Mouse (Mus musculus) E14TG2a.4 (cell line): Measurements from ENCODE around the gene Gm10024.
A peak's percentile ranks its signal among the peaks of the same experiment; 100 is the strongest.
"Not testable (repeated sequence)": the region's sequence is repeated elsewhere in the genome, so short reads cannot be mapped to it uniquely, and the experiment has no call there.

ENCODE experiments used
- H3K27me3 ChIP-seq: 2 replicates; pipeline ENCODE4 v1.6.1; 2014; ENCODE audit warnings: low read length, control low read depth; ENCODE audit not compliant: insufficient read depth
- H3K36me3 ChIP-seq: 2 replicates; pipeline ENCODE4 v1.6.1; 2014; ENCODE audit warnings: low read length, control low read depth; ENCODE audit not compliant: insufficient read depth
- H3K4me1 ChIP-seq: replicated peaks from 2 replicates; pipeline ENCODE4 v1.6.1; 2014; ENCODE audit warnings: low read depth, low read length, control low read depth
- H3K4me3 ChIP-seq: replicated peaks from 2 replicates; pipeline ENCODE4 v1.5.1; 2014; ENCODE audit warnings: mild to moderate bottlenecking, low read length
- H3K9me3 ChIP-seq: 2 replicates; pipeline ENCODE4 v1.6.1; 2014; ENCODE audit warnings: low read length, control low read depth
- CTCF ChIP-seq: conservative IDR thresholded peaks from 2 replicates; pipeline ENCODE4 v1.5.1; 2014; ENCODE audit warnings: low read length
- NANOG ChIP-seq: IDR thresholded peaks from 2 replicates; pipeline ENCODE4 v1.6.1; 2014; ENCODE audit warnings: borderline replicate concordance, low read length, mixed read lengths
- POU5F1 ChIP-seq: IDR thresholded peaks from 2 replicates; pipeline ENCODE4 v1.6.1; 2014; ENCODE audit warnings: low read length, borderline replicate concordance

Gene Gm10024

GRCm38 (mm10) chr10:77684181-77684580, 27.1 kb upstream of the Gm10024 start:
- no peak for TF ChIP-seq POU5F1
- TF ChIP-seq CTCF: no peak
- no peak for TF ChIP-seq NANOG

DNA sequence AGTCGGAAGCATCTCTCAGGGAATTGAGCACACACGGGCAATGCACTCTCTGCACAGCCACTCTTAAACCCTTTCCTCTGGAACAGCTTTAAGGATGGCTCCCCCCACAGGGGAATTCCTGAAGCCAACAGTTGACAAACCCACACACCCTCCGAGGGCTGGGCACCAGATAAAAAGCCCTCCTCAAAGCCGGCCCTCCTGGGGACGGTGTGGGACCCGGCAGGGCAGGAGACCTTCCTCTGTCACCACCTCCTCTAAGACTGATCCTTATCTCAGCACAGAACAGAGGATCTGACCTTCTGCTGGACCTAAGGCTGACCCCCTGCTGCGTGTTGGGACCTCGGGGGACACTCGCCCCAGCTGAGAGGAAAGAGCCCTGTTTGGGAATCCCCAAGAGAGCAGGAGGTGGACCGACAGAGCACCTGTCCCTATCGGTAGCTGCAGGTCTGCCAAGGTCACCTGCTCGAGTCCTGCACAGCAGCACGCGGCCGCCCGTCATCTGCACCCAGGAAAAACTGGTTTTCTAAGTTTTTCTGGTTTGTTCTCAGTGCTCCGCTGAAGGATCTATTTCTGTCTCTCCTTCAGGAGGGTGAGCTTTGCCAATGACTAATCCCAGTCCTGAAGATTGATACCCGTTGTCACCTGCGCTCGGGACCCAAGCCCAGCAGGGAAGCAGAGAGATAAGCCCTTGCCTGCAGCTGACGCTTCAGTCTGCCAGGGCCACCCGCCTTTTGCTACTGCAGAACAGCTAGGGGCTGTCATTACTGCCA, 25.2 kb upstream of the Gm10024 start, which contains the start of gene Tspear:
Tspear (plus strand) TSS at position 675 of the 770 bp plus-strand sequence.
- peaks cover 47% of the 10 kb centered on the region for H3K4me1 ChIP-seq
- no peaks in the 10 kb centered on the region for H3K9me3 ChIP-seq
- peak within 1 kb of the TSS; percentile 4; the same call in 1 of the 2 replicates for H3K4me3 ChIP-seq
- H3K27me3 ChIP-seq: peaks cover 41% of the 10 kb centered on the region
- TF ChIP-seq NANOG (no peak), POU5F1 (no peak), CTCF (no peak)
- no peaks in the 10 kb centered on the region for H3K36me3 ChIP-seq

More at GRCm38 (mm10) chr10:77684181-77684580, 27.1 kb upstream of the Gm10024 start:
- no peaks in the 10 kb centered on the region for H3K36me3 ChIP-seq
- peaks cover 55% of the 10 kb centered on the region for H3K27me3 ChIP-seq
- H3K4me3 ChIP-seq: no peak overlapping the region
- peaks cover 33% of the 10 kb centered on the region for H3K4me1 ChIP-seq
- no peaks in the 10 kb centered on the region for H3K9me3 ChIP-seq

DNA sequence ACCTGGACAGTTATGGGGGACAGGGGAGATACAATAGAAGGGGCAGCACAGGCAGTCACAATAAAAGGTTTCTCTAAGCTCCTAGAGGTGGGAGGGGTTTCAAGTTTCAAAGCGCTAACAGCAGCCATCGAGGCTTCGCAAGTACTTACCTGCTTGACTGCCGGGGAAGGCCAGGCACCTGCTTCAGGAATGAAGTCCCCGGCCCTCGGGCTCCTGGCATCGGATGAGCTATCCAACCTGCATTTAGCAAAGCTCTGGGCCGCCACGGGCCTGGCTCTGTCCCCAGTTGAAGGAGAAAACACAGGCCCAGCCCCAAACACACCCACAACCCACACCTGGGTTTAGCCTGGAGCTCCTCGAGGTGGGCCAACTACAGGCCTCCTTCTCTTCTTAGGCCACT, 24.2 kb upstream of the Gm10024 start:
- Histone ChIP-seq H3K27me3 (peaks cover 40% of the 10 kb centered on the region), H3K4me3 (no peak overlapping the region), H3K36me3 (no peaks in the 10 kb centered on the region), H3K9me3 (no peaks in the 10 kb centered on the region), H3K4me1 (peaks cover 47% of the 10 kb centered on the region)
- TF ChIP-seq POU5F1: no peak
- no peak for TF ChIP-seq NANOG
- TF ChIP-seq CTCF: no peak

- peaks cover 36% of the 10 kb centered on the region for H3K4me1 ChIP-seq
- H3K4me3 ChIP-seq, H3K9me3 ChIP-seq, H3K36me3 ChIP-seq: not testable (repeated sequence)
- H3K27me3 ChIP-seq: peaks cover 27% of the 10 kb centered on the region
Observed at GRCm38 (mm10) chr10:77690356-77690807, 20.9 kb upstream of the Gm10024 start, which contains the start of gene Gm19402. TSS of gene Gm19402 (minus strand) at chr10:77690757.

DNA sequence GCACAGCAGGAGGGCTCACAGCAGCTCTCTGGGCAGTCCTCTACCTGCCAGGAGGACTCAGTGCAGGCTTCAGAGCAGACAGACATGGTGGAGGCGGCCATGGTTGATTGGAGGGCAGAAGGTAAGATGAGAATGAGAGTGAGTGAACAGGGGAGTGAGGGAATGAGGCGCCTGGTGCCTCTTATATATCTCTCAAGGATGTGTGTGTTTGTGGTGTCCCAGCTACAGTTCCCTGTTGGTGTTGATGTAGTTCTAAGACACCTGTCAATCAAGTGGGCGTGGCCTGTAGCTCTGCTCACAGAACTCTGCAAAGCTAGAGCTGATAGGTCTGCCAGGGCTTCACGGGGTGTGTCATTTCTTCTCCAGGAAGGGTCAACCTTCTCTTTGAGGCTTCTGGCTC, 14.1 kb upstream of the Gm10024 start, which contains the start of gene Gm9508:
Gm9508 (minus strand) TSS at position 101 of the 400 bp plus-strand sequence.
- TF ChIP-seq NANOG: no peak
- TF ChIP-seq POU5F1: no peak
- TF ChIP-seq CTCF: no peak
- H3K4me3 ChIP-seq: no peak within 1 kb of the TSS
- H3K36me3 ChIP-seq: no peaks in the 10 kb centered on the region
- H3K4me1 ChIP-seq: peaks cover 6% of the 10 kb centered on the region; the same call in 1 of the 2 replicates
- H3K27me3 ChIP-seq: no peaks in the 10 kb centered on the region
- 0 out of 2 replicates have a peak, but pooled peaks cover under 1% of the 10 kb centered on the region for H3K9me3 ChIP-seq

DNA sequence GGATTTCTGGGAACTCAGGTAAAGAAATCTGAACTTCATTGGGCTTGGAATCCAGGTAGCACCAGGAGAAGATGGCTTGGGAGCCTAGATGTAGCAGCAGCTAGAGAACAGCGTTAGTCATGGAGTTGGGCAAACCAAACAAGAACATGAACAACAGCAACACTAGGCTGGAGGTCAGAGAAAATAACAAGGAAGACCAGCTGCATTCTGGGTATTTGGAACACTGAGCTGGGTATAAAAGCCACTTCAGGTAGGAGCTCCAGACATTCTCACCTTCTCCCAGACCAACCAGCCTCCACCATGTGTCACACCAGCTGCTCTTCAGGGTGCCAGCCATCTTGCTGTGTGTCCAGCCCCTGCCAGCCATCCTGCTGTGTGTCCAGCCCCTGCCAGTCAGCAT, 4.9 kb upstream of the Gm10024 start, which contains the start of gene Gm10272:
Gm10272 (plus strand) TSS at position 301 of the 400 bp plus-strand sequence.
- Histone ChIP-seq H3K36me3 (no peaks in the 10 kb centered on the region), H3K4me1 (no peaks in the 10 kb centered on the region), H3K27me3 (no peaks in the 10 kb centered on the region), H3K4me3 (no peak within 1 kb of the TSS), H3K9me3 (peaks cover 33% of the 10 kb centered on the region)
- TF ChIP-seq NANOG: no peak
- no peak for TF ChIP-seq POU5F1
- TF ChIP-seq CTCF: no peak

GRCm38 (mm10) chr10:77709831-77710230, 1.4 kb upstream of the Gm10024 start:
- Histone ChIP-seq H3K36me3 (no peaks in the 10 kb centered on the region), H3K4me3 (no peak overlapping the region), H3K4me1 (no peaks in the 10 kb centered on the region), H3K9me3 (peaks cover 19% of the 10 kb centered on the region), H3K27me3 (no peaks in the 10 kb centered on the region)
- TF ChIP-seq POU5F1 (no peak), CTCF (no peak), NANOG (no peak)

DNA sequence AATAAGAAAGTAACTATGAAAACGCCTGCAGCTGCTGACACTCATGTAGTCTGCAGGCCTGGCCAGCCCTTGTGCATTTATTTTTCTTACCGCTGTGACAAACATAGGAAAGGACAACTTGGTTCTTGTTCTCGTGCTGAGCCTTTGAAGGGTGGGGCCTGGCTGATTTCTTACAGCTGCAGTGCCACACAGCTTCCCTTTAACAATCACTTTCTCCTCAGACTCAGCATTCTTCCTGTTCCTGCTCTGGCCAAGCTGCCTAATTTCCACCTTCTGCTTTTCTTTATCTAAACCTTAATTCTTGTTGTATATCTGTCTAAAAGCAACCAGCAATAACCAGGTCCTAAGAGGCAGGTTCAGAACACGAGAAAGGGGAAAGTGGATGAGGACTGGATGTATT, 2.5 kb downstream of the Gm10024 start:
- no peaks in the 10 kb centered on the region for H3K27me3 ChIP-seq
- peaks cover 4% of the 10 kb centered on the region; the same call in 1 of the 2 replicates for H3K9me3 ChIP-seq
- no peaks in the 10 kb centered on the region for H3K36me3 ChIP-seq
- no peak overlapping the region for H3K4me3 ChIP-seq
- TF ChIP-seq POU5F1 (no peak), CTCF (no peak), NANOG (no peak)
- H3K4me1 ChIP-seq: no peaks in the 10 kb centered on the region

GRCm38 (mm10) chr10:77715507-77715906, 4.2 kb downstream of the Gm10024 start, which contains the start of gene Gm10142:
TSS of gene Gm10142 (plus strand) at chr10:77715807.
- H3K9me3 ChIP-seq: peaks cover 8% of the 10 kb centered on the region; the same call in 1 of the 2 replicates
- H3K4me1 ChIP-seq: no peaks in the 10 kb centered on the region
- no peaks in the 10 kb centered on the region for H3K36me3 ChIP-seq
- no peak within 1 kb of the TSS for H3K4me3 ChIP-seq
- TF ChIP-seq POU5F1: no peak
- no peaks in the 10 kb centered on the region for H3K27me3 ChIP-seq

DNA sequence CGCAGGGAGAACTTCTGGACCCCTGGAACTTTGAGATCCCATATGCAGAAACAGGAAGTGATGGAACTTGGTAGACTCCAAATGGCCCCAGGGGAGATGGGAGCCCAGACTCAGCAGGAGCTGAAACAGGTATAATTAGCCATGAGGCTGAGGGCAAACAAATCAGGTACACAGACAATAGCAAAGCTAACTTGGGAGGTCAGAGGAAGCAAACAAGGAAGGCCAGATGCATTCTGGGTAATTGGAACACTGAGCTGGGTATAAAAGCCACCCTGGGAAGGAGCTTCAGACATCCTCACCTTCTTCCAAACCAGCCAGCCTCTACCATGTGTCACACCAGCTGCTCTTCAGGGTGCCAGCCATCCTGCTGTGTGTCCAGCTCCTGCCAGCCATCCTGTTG, 9.0 kb downstream of the Gm10024 start, which contains the start of gene Krtap12-1:
Krtap12-1 (plus strand) TSS at position 301 of the 400 bp plus-strand sequence.
- not testable (repeated sequence) for H3K27me3 ChIP-seq, H3K4me3 ChIP-seq, H3K9me3 ChIP-seq, H3K36me3 ChIP-seq, H3K4me1 ChIP-seq
